Mouse (Mus musculus) mouse trophoblast stem cell (cell line): Measurements from ENCODE around the gene Trim28.

Experiments
- in situ Hi-C, 2 experiments: fragments of 300-500 bp; cut with MseI, MboI; formaldehyde crosslinking; loops; 2 replicates in 1 of 2; 3 replicates in 1 of 2; pipeline ENCODE4 v1.15.1; 2025

Trim28 gene

GRCm38 (mm10) chr7:13033451-13034147 is 34.7 kb downstream of the Trim28 start:
- in situ Hi-C loops, result no loop called here

GRCm38 (mm10) chr7:13034148-13034977 is 35.4 kb downstream of the Trim28 start, which contains the start of gene Chmp2a:
Chmp2a (minus strand) TSS chr7:13034807.
- in situ Hi-C loops, result no loop called here

- in situ Hi-C loops, result no loop called here
These were observed 36.4 kb downstream of the Trim28 start for GRCm38 (mm10) chr7:13035211-13035855.

- in situ Hi-C loops, result no loop called here
These were observed 37.9 kb downstream of the Trim28 start for GRCm38 (mm10) chr7:13036806-13037205.

GRCm38 (mm10) chr7:13037366-13037765 is 38.5 kb downstream of the Trim28 start:
- in situ Hi-C loops, result no loop called here

- in situ Hi-C loops, result no loop called here
These were observed 39.1 kb downstream of the Trim28 start, which contains the start of gene Ube2m for GRCm38 (mm10) chr7:13037901-13038555. Ube2m (minus strand) TSS chr7:13038275.

- in situ Hi-C loops, result no loop called here
These were observed 39.8 kb downstream of the Trim28 start for GRCm38 (mm10) chr7:13038621-13039169.

GRCm38 (mm10) chr7:13039181-13039580 is 40.3 kb downstream of the Trim28 start:
- in situ Hi-C loops, result no loop called here

GRCm38 (mm10) chr7:13041256-13041655 is 42.3 kb downstream of the Trim28 start:
- in situ Hi-C loops, result no loop called here

GRCm38 (mm10) chr7:13042511-13042910 is 43.6 kb downstream of the Trim28 start:
- in situ Hi-C loops, result no loop called here

- in situ Hi-C loops, result no loop called here
These were observed 44.2 kb downstream of the Trim28 start for GRCm38 (mm10) chr7:13043120-13043444.

GRCm38 (mm10) chr7:13043445-13044253 is 44.7 kb downstream of the Trim28 start:
- in situ Hi-C loops, result no loop called here

GRCm38 (mm10) chr7:13044254-13044625 is 45.3 kb downstream of the Trim28 start:
- in situ Hi-C loops, result no loop called here

GRCm38 (mm10) chr7:13046084-13046483 is 47.2 kb downstream of the Trim28 start:
- in situ Hi-C loops, result loop anchor here in 1 of 2 experiments (5.0 kb wide), 1 partner anchor 39 kb away; no protein-coding TSS in a partner anchor

- in situ Hi-C loops, result loop anchor here in 1 of 2 experiments (25.0 kb wide), 1 partner anchor 459 kb away; no protein-coding TSS in a partner anchor
These were observed 54.1 kb downstream of the Trim28 start for GRCm38 (mm10) chr7:13053001-13053400.

- in situ Hi-C loops, result loop anchor here in 1 of 2 experiments (25.0 kb wide), 1 partner anchor 459 kb away; no protein-coding TSS in a partner anchor
These were observed 54.6 kb downstream of the Trim28 start for GRCm38 (mm10) chr7:13053501-13053900.

GRCm38 (mm10) chr7:13053961-13054286 is 55.0 kb downstream of the Trim28 start:
- in situ Hi-C loops, result loop anchor here in 1 of 2 experiments (25.0 kb wide), 1 partner anchor 458 kb away; no protein-coding TSS in a partner anchor

- in situ Hi-C loops, result loop anchor here in 1 of 2 experiments (25.0 kb wide), 1 partner anchor 458 kb away; no protein-coding TSS in a partner anchor
These were observed 55.5 kb downstream of the Trim28 start, which contains the start of gene Mzf1 for GRCm38 (mm10) chr7:13054287-13055010. Mzf1 (minus strand) TSS chr7:13054764.

GRCm38 (mm10) chr7:13056913-13057700 is 58.2 kb downstream of the Trim28 start:
- in situ Hi-C loops, result loop anchor here in 1 of 2 experiments (25.0 kb wide), 1 partner anchor 455 kb away; no protein-coding TSS in a partner anchor
